Mouse (Mus musculus): ENCODE measurements around the gene Tprn. TPM values are rescaled to one million over a fixed set of nuclear protein-coding genes. Genes with fewer than 3 reads are reported as not detected.
"Not testable (repeated sequence)": the region's sequence is repeated elsewhere in the genome, so short reads cannot be mapped to it uniquely, and the experiment has no call there.

Tprn gene
- polyA plus RNA-seq, 1 experiment = 85.4 TPM

DNA sequence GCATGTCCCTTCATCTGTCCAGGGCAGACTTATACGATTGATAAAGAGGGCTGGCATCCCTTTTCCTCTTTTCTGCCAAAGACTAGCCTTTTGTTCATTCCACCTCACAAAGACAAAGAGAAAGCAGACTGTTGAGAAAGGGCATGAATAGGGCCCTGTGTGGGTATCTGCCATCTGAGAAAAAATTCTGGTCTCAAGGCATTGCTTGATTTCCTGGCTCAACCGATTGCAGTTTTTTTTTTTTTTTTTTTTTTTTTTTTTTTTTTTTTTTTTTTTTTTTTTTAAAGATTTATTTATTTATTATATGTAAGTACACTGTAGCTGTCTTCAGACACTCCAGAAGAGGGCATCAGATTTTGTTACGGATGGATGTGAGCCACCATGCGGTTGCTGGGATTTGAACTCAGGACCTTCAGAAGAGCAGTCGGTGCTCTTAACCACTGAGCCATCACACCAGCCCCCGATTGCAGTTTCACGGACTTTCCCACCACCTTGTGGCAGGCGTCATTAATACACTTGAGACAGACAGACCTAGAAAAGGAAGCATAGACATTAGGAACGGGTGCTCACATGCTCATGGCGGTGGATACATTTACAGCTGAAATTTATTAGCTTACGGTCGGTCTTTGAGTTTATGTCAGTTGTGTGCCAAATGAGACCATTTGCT, 5.8 kb upstream of the Tprn start:
- peak overlapping the region; percentile 89; the same call in 1 of the 2 replicates for H3K4me3 ChIP-seq (ENCODE audit: insufficient read depth, low read depth, low read length)
- not testable (repeated sequence) for H3K27ac ChIP-seq (ENCODE audit: insufficient read depth, low read depth, low read length); H3K27me3 ChIP-seq (replicated peaks; ENCODE audit: control insufficient read depth, insufficient read depth, low read length); H3K4me1 ChIP-seq (ENCODE audit: control insufficient read depth, insufficient read depth, low read length); H3K36me3 ChIP-seq (ENCODE audit: control insufficient read depth, insufficient read depth, low read length)
- DNase-seq = peak; percentile 66
- WGBS = 44% methylated on average over 12 of the region's 12 CpGs
- peak; percentile 39; the same call in 1 of the 2 replicates for TF ChIP-seq CTCF (conservative IDR thresholded peaks at IDR 0.05; ENCODE audit: insufficient read depth, insufficient read length, low read depth, low read length)

DNA sequence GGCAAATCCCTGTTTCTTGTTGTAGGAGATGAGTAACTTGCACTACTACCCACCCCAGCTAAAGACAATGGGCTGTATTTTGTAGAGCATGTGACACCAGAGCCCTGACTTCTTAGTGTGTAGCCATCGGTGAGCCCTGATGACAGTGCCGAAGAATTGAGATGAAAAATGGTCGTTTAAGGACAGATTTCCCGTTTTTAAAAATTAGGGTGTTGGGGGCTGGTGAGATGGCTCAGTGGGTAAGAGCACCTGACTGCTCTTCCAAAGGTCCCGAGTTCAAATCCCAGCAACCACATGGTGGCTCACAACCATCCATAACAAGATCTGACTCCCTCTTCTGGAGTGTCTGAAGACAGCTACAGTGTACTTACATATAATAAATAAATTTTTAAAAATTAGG, 5.2 kb upstream of the Tprn start:
- H3K4me3 ChIP-seq (ENCODE audit: insufficient read depth, low read depth, low read length); H3K27me3 ChIP-seq (replicated peaks; ENCODE audit: control insufficient read depth, insufficient read depth, low read length); H3K36me3 ChIP-seq (ENCODE audit: control insufficient read depth, insufficient read depth, low read length); DNase-seq; H3K27ac ChIP-seq (ENCODE audit: insufficient read depth, low read depth, low read length): not testable (repeated sequence)
- 83% methylated on average over 5 of the region's 5 CpGs for WGBS
- peaks cover 12% of the 10 kb centered on the region; the same call in 1 of the 2 replicates for H3K4me1 ChIP-seq (ENCODE audit: control insufficient read depth, insufficient read depth, low read length)

DNA sequence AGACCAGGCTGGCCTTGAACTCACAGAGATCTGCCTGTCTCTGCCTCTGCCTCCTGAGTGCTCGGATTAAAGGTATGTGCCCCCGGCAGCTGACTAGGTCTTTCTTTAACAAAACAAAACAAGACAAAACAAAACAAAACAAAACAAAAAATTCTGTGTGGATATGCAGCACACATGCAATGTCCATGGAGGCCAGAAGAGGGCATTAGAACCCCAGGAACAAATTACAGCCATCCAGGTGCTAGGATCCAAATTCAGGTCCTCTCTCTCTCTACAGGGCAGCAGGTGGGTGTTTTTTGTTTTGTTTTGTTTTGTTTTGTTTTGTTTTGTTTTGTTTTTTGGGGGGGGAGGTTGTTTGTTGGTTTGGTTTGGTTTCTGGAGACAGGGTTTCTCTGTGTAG, 3.5 kb upstream of the Tprn start:
- no peaks in the 10 kb centered on the region for H3K27me3 ChIP-seq (replicated peaks; ENCODE audit: control insufficient read depth, insufficient read depth, low read length)
- TF ChIP-seq POLR2A (IDR thresholded peaks at IDR 0.05; ENCODE audit: low read depth, low read length) = no peak
- TF ChIP-seq CTCF (conservative IDR thresholded peaks at IDR 0.05; ENCODE audit: insufficient read depth, insufficient read length, low read depth, low read length) = peak; percentile 46
- WGBS = 55% methylated on average over 2 of the region's 2 CpGs

DNA sequence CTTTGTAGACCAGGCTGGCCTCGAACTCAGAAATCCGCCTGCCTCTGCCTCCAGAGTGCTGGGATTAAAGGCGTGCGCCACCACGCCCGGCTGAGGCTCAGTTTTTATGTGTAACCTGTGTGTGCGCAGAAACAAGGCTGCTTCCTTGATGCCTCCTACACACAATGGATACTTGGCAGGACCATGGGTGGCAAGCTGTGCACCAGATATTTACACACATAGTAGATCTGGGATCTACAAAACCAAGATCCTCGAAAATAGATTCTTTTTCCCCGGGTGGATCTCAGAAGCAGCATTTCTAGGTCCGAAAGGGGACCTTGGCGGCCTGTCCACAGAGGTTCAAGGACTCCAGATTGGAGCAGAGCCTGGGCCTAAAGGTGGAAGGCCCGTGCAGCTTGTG, 548 bp upstream of the Tprn start:
- Histone ChIP-seq H3K36me3 (ENCODE audit: control insufficient read depth, insufficient read depth, low read length) (no peaks in the 10 kb centered on the region), H3K27me3 (replicated peaks; ENCODE audit: control insufficient read depth, insufficient read depth, low read length) (no peaks in the 10 kb centered on the region), H3K4me1 (ENCODE audit: control insufficient read depth, insufficient read depth, low read length) (peaks cover 9% of the 10 kb centered on the region; the same call in 1 of the 2 replicates), H3K27ac (ENCODE audit: insufficient read depth, low read depth, low read length) (peak overlapping the region; percentile 72), H3K4me3 (ENCODE audit: insufficient read depth, low read depth, low read length) (peak overlapping the region; percentile 52)
- 51% methylated on average over 12 of the region's 12 CpGs for WGBS
- DNase-seq = no peak
- TF ChIP-seq CTCF (conservative IDR thresholded peaks at IDR 0.05; ENCODE audit: insufficient read depth, insufficient read length, low read depth, low read length) (no peak), POLR2A (IDR thresholded peaks at IDR 0.05; ENCODE audit: low read depth, low read length) (no peak)

More for the DNA sequence above, 3.5 kb upstream of the Tprn start:
- Histone ChIP-seq H3K4me3 (ENCODE audit: insufficient read depth, low read depth, low read length) (no peak overlapping the region), H3K36me3 (ENCODE audit: control insufficient read depth, insufficient read depth, low read length) (no peaks in the 10 kb centered on the region), H3K4me1 (ENCODE audit: control insufficient read depth, insufficient read depth, low read length) (peaks cover 12% of the 10 kb centered on the region; the same call in 1 of the 2 replicates), H3K27ac (ENCODE audit: insufficient read depth, low read depth, low read length) (no peak overlapping the region)
- DNase-seq = no peak

DNA sequence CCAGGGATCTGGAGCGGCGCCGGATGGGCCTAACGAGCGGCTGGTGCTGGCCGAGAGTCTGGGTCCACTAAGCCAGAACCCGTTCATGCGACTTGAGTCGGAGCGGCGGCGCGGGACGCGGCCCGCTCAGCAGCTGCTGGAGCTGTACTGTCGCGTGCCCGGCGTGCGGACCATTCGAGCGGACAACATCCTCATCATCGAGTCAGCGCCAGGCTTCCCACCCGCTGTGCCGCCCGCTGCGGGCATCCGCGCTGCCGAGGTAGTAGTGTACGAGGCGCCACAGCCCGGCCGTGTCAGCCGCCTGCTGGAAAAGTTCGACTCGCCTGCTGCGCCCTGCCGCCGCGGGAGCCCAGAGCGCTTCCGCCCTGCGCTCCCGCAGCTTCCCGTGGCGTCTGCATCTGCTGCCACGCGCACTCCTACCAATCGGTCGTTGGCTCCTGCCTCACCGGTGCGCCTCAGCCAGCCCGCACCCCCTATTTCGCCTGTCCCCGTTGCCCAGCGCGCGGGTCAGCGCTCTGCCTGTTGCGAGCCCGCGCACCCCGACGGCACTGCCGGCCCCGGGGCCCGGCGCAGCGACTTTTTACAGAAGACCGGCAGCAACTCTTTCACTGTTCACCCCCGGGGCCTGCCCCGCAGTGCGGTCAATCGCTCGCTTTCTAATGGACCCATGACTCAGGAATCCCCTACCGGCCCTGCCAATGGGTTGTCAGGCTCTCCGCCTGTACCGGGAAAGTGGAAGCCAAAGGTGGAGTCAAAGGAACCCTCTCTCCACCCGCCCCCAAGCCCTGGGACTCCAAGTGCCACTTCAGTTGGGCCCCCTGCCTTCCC, 591 bp downstream of the Tprn start:
- Histone ChIP-seq H3K4me3 (ENCODE audit: insufficient read depth, low read depth, low read length) (peak overlapping the region; percentile 84), H3K27ac (ENCODE audit: insufficient read depth, low read depth, low read length) (peak overlapping the region; percentile 95), H3K36me3 (ENCODE audit: control insufficient read depth, insufficient read depth, low read length) (no peaks in the 10 kb centered on the region), H3K4me1 (ENCODE audit: control insufficient read depth, insufficient read depth, low read length) (peaks cover 19% of the 10 kb centered on the region), H3K27me3 (replicated peaks; ENCODE audit: control insufficient read depth, insufficient read depth, low read length) (no peaks in the 10 kb centered on the region)
- no peak for TF ChIP-seq POLR2A (IDR thresholded peaks at IDR 0.05; ENCODE audit: low read depth, low read length)
- TF ChIP-seq CTCF (conservative IDR thresholded peaks at IDR 0.05; ENCODE audit: insufficient read depth, insufficient read length, low read depth, low read length) = no peak
- no peak for DNase-seq
- under 1% methylated on average over 82 of the region's 82 CpGs for WGBS

DNA sequence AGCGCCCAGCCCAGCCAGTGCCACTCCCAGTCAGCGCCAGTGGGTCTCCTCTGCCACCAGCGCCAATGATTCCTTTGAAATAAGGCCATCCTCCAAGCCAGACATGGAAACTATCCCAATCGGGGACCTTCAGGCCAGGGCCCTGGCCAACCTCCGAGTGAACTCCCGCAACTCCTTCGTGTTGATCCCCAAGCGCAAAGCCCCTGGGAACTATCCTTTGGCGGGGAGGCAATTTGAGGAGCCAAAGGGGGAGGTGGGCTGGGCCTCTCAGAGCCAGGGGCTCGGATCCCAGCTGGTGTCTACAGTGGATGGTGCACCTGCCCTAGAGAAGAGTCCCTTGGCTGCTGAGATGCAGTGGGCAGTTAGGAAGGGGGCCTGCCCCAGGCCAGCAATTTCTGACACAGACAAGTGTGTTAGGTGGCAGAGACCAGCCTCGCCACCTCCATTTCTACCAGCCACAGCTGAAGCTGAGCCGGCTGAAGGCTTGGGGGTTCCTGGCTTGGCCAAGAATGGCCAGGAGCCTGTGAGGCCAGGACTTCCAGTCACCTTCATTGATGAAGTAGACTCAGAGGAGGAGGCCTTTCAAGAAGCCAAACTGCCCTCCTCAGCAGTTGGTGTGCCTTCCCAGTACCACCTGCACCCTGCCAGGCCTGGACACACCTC, 1.3 kb downstream of the Tprn start:
- peaks cover 20% of the 10 kb centered on the region for H3K4me1 ChIP-seq (ENCODE audit: control insufficient read depth, insufficient read depth, low read length)
- H3K4me3 ChIP-seq (ENCODE audit: insufficient read depth, low read depth, low read length) = peak overlapping the region; percentile 84
- no peak for DNase-seq
- WGBS = 25% methylated on average over 12 of the region's 12 CpGs
- H3K27me3 ChIP-seq (replicated peaks; ENCODE audit: control insufficient read depth, insufficient read depth, low read length) = no peaks in the 10 kb centered on the region
- no peak for TF ChIP-seq POLR2A (IDR thresholded peaks at IDR 0.05; ENCODE audit: low read depth, low read length)
- no peak for TF ChIP-seq CTCF (conservative IDR thresholded peaks at IDR 0.05; ENCODE audit: insufficient read depth, insufficient read length, low read depth, low read length)
- H3K36me3 ChIP-seq (ENCODE audit: control insufficient read depth, insufficient read depth, low read length) = no peaks in the 10 kb centered on the region
- peak overlapping the region; percentile 95 for H3K27ac ChIP-seq (ENCODE audit: insufficient read depth, low read depth, low read length)

DNA sequence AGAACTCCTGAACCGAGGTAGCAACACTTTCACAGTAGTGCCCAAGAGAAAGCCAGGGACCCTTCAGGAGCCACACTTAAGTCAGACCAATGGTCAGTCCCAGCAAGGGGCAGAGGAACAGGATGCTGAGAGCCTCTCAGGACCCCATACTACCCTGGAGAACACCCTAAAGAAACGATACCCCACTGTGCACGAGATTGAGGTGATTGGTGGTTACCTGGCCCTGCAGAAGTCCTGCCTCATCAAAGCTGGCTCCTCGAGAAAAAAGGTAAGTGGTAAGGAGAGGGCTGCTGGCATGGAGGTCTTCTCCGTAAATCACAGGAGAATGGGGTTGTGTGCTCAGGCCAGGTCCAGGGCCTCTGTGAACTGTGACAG, 1.9 kb downstream of the Tprn start:
- Histone ChIP-seq H3K4me3 (ENCODE audit: insufficient read depth, low read depth, low read length) (peak overlapping the region; percentile 84), H3K4me1 (ENCODE audit: control insufficient read depth, insufficient read depth, low read length) (peaks cover 20% of the 10 kb centered on the region), H3K27ac (ENCODE audit: insufficient read depth, low read depth, low read length) (peak overlapping the region; percentile 95), H3K27me3 (replicated peaks; ENCODE audit: control insufficient read depth, insufficient read depth, low read length) (no peaks in the 10 kb centered on the region), H3K36me3 (ENCODE audit: control insufficient read depth, insufficient read depth, low read length) (no peaks in the 10 kb centered on the region)
- WGBS = 50% methylated on average over 5 of the region's 5 CpGs
- DNase-seq = no peak
- no peak for TF ChIP-seq CTCF (conservative IDR thresholded peaks at IDR 0.05; ENCODE audit: insufficient read depth, insufficient read length, low read depth, low read length)
- no peak for TF ChIP-seq POLR2A (IDR thresholded peaks at IDR 0.05; ENCODE audit: low read depth, low read length)
